Mouse (Mus musculus): ENCODE measurements around the gene Plod3. TPM values are rescaled to one million over a fixed set of nuclear protein-coding genes. Genes with fewer than 3 reads are reported as not detected.

The Plod3 gene
- polyA plus RNA-seq, 1 experiment: 44.0 TPM

DNA sequence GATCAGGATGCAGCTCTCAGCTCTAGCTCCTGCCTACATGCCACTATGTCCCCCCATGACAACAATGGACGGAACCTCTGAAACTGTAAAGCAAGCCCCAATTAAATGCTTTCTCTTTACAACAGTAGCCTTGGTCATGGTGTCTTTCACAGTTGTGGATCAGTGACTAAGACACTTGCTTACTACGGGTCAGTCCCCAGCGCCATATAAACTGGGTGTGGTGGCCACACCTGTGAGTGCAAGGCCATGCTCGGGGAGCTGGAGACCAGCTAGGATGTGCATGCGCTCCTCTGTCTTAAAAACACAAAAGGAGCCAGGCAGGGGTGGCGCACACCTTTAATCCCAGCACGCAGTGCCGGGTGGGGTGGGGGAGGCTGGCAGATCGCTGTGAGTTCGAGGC lies 52.6 kb downstream of the Plod3 start:
- no peaks in the 10 kb centered on the region for H3K4me1 ChIP-seq (ENCODE audit: control insufficient read depth, insufficient read depth, low read length)
- H3K27me3 ChIP-seq (replicated peaks; ENCODE audit: control insufficient read depth, insufficient read depth, low read length): no peaks in the 10 kb centered on the region
- no peak for DNase-seq
- H3K4me3 ChIP-seq (ENCODE audit: insufficient read depth, low read depth, low read length): no peak overlapping the region
- H3K36me3 ChIP-seq (ENCODE audit: control insufficient read depth, insufficient read depth, low read length): peaks cover 2% of the 10 kb centered on the region
- TF ChIP-seq POLR2A (IDR thresholded peaks at IDR 0.05; ENCODE audit: low read depth, low read length) (no peak), CTCF (conservative IDR thresholded peaks at IDR 0.05; ENCODE audit: insufficient read depth, insufficient read length, low read depth, low read length) (no peak)
- WGBS: 94% methylated on average over 10 of the region's 10 CpGs
- no peak overlapping the region for H3K27ac ChIP-seq (ENCODE audit: insufficient read depth, low read depth, low read length)

GRCm38 (mm10) chr5:137041442-137041841 lies 54.6 kb downstream of the Plod3 start:
- 81% methylated on average over 10 of the region's 10 CpGs for WGBS
- no peaks in the 10 kb centered on the region for H3K27me3 ChIP-seq (replicated peaks; ENCODE audit: control insufficient read depth, insufficient read depth, low read length)
- H3K4me1 ChIP-seq (ENCODE audit: control insufficient read depth, insufficient read depth, low read length): no peaks in the 10 kb centered on the region; the same call in 1 of the 2 replicates
- H3K27ac ChIP-seq (ENCODE audit: insufficient read depth, low read depth, low read length): no peak overlapping the region
- no peak for DNase-seq
- H3K4me3 ChIP-seq (ENCODE audit: insufficient read depth, low read depth, low read length): no peak overlapping the region
- peaks cover 2% of the 10 kb centered on the region for H3K36me3 ChIP-seq (ENCODE audit: control insufficient read depth, insufficient read depth, low read length)
- TF ChIP-seq CTCF (conservative IDR thresholded peaks at IDR 0.05; ENCODE audit: insufficient read depth, insufficient read length, low read depth, low read length): no peak
- no peak for TF ChIP-seq POLR2A (IDR thresholded peaks at IDR 0.05; ENCODE audit: low read depth, low read length)

- TF ChIP-seq POLR2A (IDR thresholded peaks at IDR 0.05; ENCODE audit: low read depth, low read length): no peak
- no peak for TF ChIP-seq CTCF (conservative IDR thresholded peaks at IDR 0.05; ENCODE audit: insufficient read depth, insufficient read length, low read depth, low read length)
- Histone ChIP-seq H3K36me3 (ENCODE audit: control insufficient read depth, insufficient read depth, low read length) (peaks cover 2% of the 10 kb centered on the region), H3K4me3 (ENCODE audit: insufficient read depth, low read depth, low read length) (no peak overlapping the region), H3K27me3 (replicated peaks; ENCODE audit: control insufficient read depth, insufficient read depth, low read length) (no peaks in the 10 kb centered on the region), H3K27ac (ENCODE audit: insufficient read depth, low read depth, low read length) (no peak overlapping the region), H3K4me1 (ENCODE audit: control insufficient read depth, insufficient read depth, low read length) (no peaks in the 10 kb centered on the region; the same call in 1 of the 2 replicates)
- WGBS: 96% methylated on average over 7 of the region's 7 CpGs
- no peak for DNase-seq
Measured at GRCm38 (mm10) chr5:137043997-137044396, 57.2 kb downstream of the Plod3 start.

- peak; percentile 98 for DNase-seq
- WGBS: under 1% methylated on average over 48 of the region's 48 CpGs
- Histone ChIP-seq H3K27ac (ENCODE audit: insufficient read depth, low read depth, low read length) (peak within 1 kb of the TSS; percentile 7), H3K4me3 (ENCODE audit: insufficient read depth, low read depth, low read length) (peak within 1 kb of the TSS; percentile 86), H3K27me3 (replicated peaks; ENCODE audit: control insufficient read depth, insufficient read depth, low read length) (no peaks in the 10 kb centered on the region), H3K36me3 (ENCODE audit: control insufficient read depth, insufficient read depth, low read length) (peaks cover 2% of the 10 kb centered on the region), H3K4me1 (ENCODE audit: control insufficient read depth, insufficient read depth, low read length) (no peaks in the 10 kb centered on the region; the same call in 1 of the 2 replicates)
- TF ChIP-seq CTCF (conservative IDR thresholded peaks at IDR 0.05; ENCODE audit: insufficient read depth, insufficient read length, low read depth, low read length): no peak
- peak; percentile 20 for TF ChIP-seq POLR2A (IDR thresholded peaks at IDR 0.05; ENCODE audit: low read depth, low read length)
Measured at GRCm38 (mm10) chr5:137045402-137046323, 58.8 kb downstream of the Plod3 start, which contains the start of gene Ap1s1. Ap1s1 (minus strand) TSS chr5:137046135.

Other genes with a start within 250 kb of the Plod3 start
- gene Col26a1, start 103.8 kb upstream of the Plod3 start, polyA plus RNA-seq (2012; rRNA removed): 5.6 and 8.5 TPM in 2 replicates
- gene Ift22, start 78.9 kb upstream of the Plod3 start, polyA plus RNA-seq (2012; rRNA removed): 23.3 and 26.5 TPM in 2 replicates
- 276 and 313 TPM in 2 replicates for gene Fis1, start 33.7 kb upstream of the Plod3 start, polyA plus RNA-seq (2012; rRNA removed)
- gene Cldn15, start 20.4 kb upstream of the Plod3 start, polyA plus RNA-seq (2012; rRNA removed): 28.2 and 33.1 TPM in 2 replicates
- 99.7 and 105 TPM in 2 replicates for gene Znhit1, start 1.0 kb downstream of the Plod3 start, polyA plus RNA-seq (2012; rRNA removed)
- 0.03 and 0.08 TPM in 2 replicates for gene Vgf, start 39.4 kb downstream of the Plod3 start, polyA plus RNA-seq (2012; rRNA removed)
- 57.7 and 67.0 TPM in 2 replicates for gene Ap1s1, start 59.1 kb downstream of the Plod3 start, polyA plus RNA-seq (2012; rRNA removed)
- 1.1 and 2.1 TPM in 2 replicates for gene Serpine1, start 85.2 kb downstream of the Plod3 start, polyA plus RNA-seq (2012; rRNA removed)
- 10.2 and 14.4 TPM in 2 replicates for gene Trim56, start 129.2 kb downstream of the Plod3 start, polyA plus RNA-seq (2012; rRNA removed)
- not detected in 2 replicates for gene Muc3, start 162.3 kb downstream of the Plod3 start, polyA plus RNA-seq (2012; rRNA removed)
- gene Muc3a, start 225.4 kb downstream of the Plod3 start, polyA plus RNA-seq (2012; rRNA removed): 0.15 and 0.20 TPM in 2 replicates

All from kidney, adult 2 months (tissue).